Mouse (Mus musculus): ENCODE data around the gene Emg1.

DNA sequence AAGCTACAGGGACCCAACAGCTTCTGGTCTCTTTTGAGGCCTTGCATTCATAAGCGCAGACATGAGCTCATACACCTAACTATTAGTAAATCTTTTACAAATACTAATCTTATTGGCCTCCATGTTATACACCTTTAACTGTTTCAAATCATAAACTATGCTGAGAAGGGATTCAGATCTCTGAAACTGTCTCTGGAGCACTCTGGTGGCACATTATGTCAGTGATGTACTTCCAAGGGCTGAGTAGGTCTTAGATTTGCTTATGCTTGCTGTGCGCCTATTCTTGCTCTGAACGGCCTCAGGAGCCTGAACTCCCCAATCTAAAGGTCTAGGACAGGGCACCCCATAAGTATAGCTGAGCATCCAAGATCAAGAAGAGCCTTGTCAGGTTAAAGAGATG, 29.9 kb upstream of the Emg1 start:
- TF ChIP-seq POLR2A (IDR thresholded peaks at IDR 0.05; ENCODE audit: extremely low read depth, insufficient read depth, low read length) (no peak), CTCF (IDR thresholded peaks at IDR 0.05; ENCODE audit: low read depth, low read length) (no peak)

All from liver, adult 2 months (tissue).